Mouse (Mus musculus) cerebellum, adult 9-10 months (tissue): Measurements from ENCODE around the gene Cplane1.

Experiments
- DNase-seq: peaks from one replicate; pipeline ENCODE4 v3.0.0; 2022

Gene Cplane1

GRCm38 (mm10) chr15:8302944-8303343 is 134.0 kb downstream of the Cplane1 start:
- DNase-seq = no peak

GRCm38 (mm10) chr15:8305474-8305873 is 136.6 kb downstream of the Cplane1 start:
- DNase-seq = no peak

- DNase-seq = no peak
Observed at GRCm38 (mm10) chr15:8317381-8317780, 148.5 kb downstream of the Cplane1 start.

GRCm38 (mm10) chr15:8319191-8319590 is 150.3 kb downstream of the Cplane1 start:
- DNase-seq = no peak
